Mouse (Mus musculus): ENCODE measurements around the gene Ttpal. TPM values are rescaled to one million over a fixed set of nuclear protein-coding genes. Genes with fewer than 3 reads are reported as not detected.

Ttpal gene
- 22.0 and 22.9 TPM in 2 replicates for polyA plus RNA-seq (2012; rRNA removed)

DNA sequence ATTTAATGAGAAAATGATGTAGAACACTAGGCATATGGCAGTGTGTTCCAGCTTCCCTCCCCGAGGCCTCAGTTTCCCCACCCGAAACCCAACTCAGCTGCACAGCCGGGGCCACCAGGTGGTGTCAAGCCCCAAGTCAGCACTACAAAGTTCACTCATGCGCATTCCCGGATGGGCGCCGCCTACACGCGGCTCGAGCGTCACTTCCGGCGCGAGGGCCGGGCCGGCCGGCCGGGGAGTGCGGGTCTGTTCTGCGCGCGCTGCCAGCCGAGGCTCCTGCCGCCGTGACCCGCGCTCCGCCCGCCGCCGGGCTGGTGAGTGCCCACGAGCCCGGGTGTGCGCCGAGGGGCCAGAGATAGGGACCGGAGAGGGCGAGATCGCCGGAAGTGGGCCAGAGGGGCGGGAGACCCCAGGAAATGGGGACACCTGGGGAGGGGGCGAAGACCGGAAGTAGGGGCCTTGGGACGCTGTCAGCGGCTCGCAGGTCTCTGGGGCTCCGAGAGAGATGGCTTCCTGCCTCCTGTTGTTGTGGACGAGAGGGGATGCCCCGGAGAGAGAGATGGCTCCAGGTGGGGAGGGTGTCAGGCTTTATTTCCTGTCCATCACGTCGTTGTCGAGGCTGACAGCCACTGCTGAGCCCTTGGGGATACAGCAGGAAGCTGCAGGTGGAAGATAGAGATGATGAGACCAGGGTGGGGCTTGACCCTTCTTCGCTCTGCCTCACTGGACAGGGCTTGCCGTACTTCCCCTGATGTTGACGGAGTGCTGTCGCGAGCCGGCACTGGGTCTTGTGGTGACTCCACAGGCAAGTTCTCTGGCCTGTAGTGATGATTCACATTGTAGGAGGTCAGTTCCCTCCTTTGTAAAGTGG lies at the start of gene Ttpal:
Ttpal (plus strand) TSS at position 214 of the 871 bp plus-strand sequence.
- DNase-seq (ENCODE audit: low spot score), result peak; percentile 77

- DNase-seq (ENCODE audit: low spot score), result no peak
Measured at GRCm38 (mm10) chr2:163552518-163552929, 49.6 kb upstream of the Ttpal start.

DNA sequence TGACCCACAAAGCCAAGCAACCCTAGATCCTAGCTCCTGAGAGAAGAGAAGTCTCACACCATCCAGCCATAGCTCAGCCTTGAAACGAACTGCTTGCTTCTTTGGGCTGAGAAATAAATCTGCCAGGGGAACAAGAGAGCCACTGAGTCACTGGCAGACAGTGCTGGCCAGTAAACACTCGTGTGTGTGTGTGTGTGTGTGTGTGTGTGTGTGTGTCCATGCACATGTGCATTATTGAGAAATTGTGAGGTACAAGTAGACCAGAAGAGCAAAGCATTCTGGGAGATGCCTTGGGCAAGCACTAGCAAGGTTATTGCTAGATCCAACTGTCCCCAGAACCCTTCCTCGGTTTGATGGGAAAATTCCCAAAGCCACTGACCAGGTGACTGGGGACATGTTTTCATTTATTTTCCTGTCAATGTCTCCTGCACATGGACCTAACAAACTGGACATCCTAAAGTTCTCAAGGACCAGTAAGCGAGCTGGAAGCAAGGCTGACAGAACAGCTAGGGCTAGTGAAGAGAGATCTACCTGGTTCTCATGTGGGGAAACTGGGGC lies 47.6 kb upstream of the Ttpal start:
- DNase-seq (ENCODE audit: low spot score), result no peak

GRCm38 (mm10) chr2:163554996-163555395 lies 47.1 kb upstream of the Ttpal start:
- DNase-seq (ENCODE audit: low spot score), result no peak

DNA sequence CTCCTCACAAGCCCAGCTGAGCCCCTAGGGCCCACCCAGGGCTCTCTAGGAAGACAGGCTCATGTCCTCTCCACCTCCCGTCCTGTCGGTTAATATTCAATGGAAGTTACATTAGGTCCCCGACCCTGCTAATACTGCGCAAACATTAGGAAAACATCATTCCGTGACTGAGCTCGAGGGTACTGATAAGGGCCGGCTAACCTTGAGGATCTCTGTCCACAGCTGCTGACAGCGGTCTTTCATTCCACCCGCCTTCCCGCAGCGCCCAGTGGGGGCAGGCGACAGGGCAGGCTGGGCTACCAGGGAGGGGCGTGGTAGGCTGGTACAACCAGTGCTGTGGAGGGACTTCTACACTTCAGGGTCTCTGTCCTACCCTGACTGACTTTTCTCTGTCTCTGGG lies 46.7 kb upstream of the Ttpal start:
- DNase-seq (ENCODE audit: low spot score), result no peak

- no peak for DNase-seq (ENCODE audit: low spot score)
Measured at GRCm38 (mm10) chr2:163558548-163558947, 43.6 kb upstream of the Ttpal start.

DNA sequence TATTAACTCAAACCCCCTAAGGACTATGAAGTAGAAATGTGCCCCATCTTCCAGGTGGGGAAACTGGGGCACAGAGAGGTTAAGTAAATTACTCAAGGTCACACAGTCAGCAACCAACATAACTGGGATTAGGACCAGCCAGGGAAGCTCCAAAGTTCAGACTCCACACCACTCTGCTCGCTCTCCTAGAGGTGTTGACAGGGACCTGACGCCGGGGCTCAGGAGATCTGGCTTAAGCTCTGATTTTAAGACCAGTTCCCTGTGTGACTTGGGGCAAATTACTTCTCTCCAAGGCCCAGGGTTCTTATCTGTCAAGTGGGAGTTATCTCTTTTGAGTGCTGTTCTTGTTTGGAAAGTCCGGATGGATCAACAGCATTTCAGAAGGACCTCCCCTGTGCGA lies 42.9 kb upstream of the Ttpal start:
- DNase-seq (ENCODE audit: low spot score), result no peak

DNA sequence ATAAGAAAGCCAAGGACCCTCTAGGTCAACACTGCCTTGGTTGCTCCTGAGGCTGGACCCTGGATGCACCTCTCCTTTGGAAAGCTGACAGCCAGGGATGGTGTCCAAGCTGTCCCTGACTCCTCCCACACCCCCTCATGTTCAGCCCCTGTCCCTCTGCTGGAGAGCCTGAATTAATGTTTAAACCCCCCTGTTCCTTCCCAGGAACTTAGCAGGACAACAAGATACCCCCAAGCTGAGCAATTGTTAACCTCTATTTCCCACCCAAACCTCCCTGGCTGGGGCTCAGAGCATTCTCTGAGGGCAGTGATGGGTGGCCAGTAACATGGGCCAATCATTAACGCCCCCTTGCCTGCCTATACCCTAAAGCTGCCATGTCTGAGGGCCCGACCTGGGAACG lies 41.9 kb upstream of the Ttpal start:
- no peak for DNase-seq (ENCODE audit: low spot score)

- no peak for DNase-seq (ENCODE audit: low spot score)
Measured at GRCm38 (mm10) chr2:163561258-163561948, 40.7 kb upstream of the Ttpal start.

- no peak for DNase-seq (ENCODE audit: low spot score)
Measured at GRCm38 (mm10) chr2:163564646-163565045, 37.5 kb upstream of the Ttpal start.

- no peak for DNase-seq (ENCODE audit: low spot score)
Measured at GRCm38 (mm10) chr2:163574321-163574720, 27.8 kb upstream of the Ttpal start.

GRCm38 (mm10) chr2:163575248-163575647 lies 26.9 kb upstream of the Ttpal start:
- no peak for DNase-seq (ENCODE audit: low spot score)

- DNase-seq (ENCODE audit: low spot score), result no peak
Measured at GRCm38 (mm10) chr2:163577986-163578385, 24.1 kb upstream of the Ttpal start.

- DNase-seq (ENCODE audit: low spot score), result no peak
Measured at GRCm38 (mm10) chr2:163580069-163580945, 21.8 kb upstream of the Ttpal start.

DNA sequence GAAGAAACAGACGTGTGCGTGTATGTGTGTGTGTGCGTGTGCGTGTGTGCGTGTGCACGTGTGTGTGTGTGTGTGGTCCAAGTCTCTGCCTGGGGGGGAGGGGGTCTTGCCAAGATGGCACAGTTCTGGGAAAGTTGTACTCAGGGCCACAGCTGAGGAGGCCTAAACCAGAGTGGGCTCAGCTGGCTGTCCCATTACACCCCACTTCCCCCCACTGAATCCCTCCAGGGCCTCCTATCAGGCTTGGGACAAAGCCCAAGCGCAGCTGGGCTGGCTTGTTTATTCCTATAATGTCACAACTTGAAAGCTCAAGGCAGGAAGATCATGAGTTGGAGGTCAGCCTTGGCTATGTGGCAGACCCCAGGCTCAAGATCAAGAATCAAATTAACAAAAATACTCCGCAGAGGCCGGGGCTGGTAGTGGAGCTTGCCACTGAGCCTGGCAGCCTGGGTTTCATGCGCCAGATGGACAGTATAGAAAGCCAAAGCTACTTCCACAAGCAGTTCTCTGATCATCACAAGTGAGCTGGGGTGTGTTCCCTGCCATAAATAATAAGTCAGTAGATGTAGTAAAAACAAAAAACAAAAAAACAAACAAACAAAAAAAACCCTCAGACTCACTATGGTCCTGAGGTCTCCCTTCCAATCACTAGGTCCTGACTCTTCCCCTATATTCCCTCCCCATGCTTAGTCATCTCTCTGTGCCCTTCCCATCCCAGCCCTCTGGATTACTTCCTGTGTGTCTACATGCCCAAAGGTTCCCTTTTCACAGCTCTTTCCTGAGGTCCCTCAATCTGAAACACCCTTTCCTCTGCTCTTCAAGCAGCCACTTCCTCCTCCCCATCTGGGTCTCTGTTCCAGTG lies 18.7 kb upstream of the Ttpal start:
- no peak for DNase-seq (ENCODE audit: low spot score)

DNA sequence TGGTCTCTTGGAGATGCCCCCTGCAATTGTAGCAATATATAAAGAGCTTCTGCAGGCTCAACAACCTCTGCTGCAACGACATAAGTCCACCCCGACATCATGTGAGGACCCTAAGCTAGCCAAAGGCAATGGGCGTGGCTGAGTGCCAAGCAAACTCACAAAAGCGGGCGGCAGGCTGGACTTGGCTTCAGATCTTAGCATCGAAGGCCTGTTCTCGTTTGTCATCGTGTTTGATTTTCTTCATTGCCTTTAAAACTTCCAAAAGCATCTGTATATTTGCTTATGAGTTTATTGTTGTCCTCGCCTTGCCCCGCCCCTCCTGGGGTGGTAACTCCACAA lies 18.1 kb upstream of the Ttpal start:
- no peak for DNase-seq (ENCODE audit: low spot score)

DNA sequence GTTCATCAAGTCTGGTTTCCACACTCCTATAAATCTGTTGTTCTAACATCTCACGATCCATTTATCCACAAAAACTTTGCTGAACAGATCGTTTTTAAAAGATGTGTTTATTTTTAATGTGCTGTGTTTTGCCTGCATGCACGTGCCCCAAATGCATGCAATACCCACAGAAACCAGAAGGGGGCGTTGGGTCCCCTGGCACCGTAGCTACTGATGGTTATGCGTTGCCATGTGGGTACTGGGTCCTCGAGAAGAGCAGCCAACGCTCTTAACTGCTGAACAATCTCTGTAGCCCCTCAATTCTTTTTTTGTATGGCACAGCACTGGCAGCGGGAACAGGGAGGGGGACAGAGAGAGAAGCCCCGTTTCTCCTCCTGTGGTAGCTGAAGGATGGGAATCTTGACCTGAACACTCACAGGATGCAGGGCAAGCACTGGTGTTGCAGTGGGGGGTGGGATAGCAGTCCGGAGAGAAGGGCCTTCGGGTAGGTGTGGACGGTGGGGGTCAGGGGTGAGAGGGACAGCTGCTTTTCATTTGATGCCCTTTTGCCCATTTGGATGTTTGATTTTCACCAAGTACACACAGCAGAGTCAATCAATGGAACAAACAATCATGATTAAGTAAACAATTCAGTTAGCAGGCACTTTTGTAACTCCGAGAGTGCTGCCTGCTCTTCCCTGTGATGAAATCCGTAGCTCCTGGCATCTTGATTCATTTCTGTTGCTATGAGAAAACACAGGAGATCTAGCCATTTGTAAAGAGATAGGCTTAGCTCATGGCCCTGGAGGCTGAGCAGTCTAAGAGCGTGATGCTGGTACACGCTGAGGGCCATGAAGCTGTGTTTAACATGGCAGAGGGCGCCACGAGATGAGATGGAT lies 15.5 kb upstream of the Ttpal start:
- no peak for DNase-seq (ENCODE audit: low spot score)

GRCm38 (mm10) chr2:163587506-163587905 lies 14.6 kb upstream of the Ttpal start:
- DNase-seq (ENCODE audit: low spot score), result no peak

GRCm38 (mm10) chr2:163590211-163590610 lies 11.9 kb upstream of the Ttpal start:
- DNase-seq (ENCODE audit: low spot score), result no peak

DNA sequence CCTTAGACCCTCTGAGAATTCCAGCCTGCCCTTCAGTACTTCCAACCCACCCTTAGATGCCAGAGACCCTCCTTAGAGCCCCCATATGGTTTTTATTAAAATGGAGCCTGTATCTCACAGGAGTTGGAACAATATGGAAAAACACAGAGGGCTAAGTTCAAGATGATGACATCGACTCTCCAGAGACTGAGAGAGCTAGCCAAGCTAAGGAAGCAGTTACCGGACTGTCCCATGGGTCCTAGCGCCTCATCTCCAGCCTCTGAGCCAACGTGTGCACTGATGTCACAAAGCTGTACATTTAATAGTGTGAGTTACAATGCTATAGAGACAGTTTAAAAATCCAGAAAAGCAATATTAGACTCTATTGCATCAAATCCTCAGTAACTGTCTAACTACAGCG lies 11.1 kb upstream of the Ttpal start:
- DNase-seq (ENCODE audit: low spot score), result no peak

Measured in urinary bladder, adult 2 months (tissue).